Mouse (Mus musculus) c-Kit-positive CD71-positive TER-119-positive erythroid progenitor cells, embryonic 14.5 days (primary cell): ENCODE measurements around the gene Vmn1r2.
A peak's percentile ranks its signal among the peaks of the same experiment; 100 is the strongest.
"Not testable (repeated sequence)": the region's sequence is repeated elsewhere in the genome, so short reads cannot be mapped to it uniquely, and the experiment has no call there.

Experiments used
- DNase-seq: peaks from one replicate; pipeline ENCODE4 v3.0.0-alpha.2; 2013; ENCODE audit warnings: low spot score

The Vmn1r2 gene

DNA sequence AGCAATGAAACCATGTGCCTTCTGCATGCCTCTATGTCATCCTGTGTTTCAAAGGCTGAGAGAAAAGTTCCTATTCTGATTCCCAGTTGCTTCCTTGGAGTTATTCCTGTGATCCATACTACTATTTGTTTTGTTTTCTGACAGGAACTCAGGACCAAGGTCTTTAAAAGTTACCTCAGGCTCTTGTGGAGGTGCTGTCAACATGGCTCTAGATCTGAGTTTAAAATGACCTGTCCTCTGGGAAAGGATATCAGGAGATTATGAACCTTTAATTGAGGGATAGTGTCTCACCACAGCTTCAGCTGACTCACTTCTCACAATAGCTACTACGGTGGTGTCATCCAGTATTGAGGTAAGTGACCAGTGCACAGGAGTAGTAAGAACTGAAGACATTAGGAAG lies at the start of gene Vmn1r2:
Gene Vmn1r2 (plus strand): TSS at position 301 of the 400 bp plus-strand sequence.
- not testable (repeated sequence) for DNase-seq

DNA sequence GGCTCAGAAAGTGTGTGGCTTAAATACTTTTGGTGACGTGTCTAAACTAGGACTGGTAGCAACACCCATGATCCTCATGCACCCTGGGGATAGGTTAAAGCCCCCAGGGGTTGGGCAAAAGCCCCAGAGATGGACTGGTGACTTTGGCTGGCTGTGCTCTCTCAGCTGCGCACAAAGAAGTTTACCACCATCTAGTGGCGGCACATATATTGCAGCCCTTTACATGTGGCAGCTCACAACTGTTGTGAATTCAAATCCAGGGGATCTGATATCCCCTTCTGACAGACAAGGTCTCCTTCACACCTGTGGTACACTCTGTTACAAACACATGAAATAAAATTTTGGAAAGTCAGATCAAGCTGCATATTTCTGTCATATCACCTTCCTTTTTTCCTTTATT lies 19.2 kb upstream of the Vmn1r2 start:
- DNase-seq, result not testable (repeated sequence)

DNA sequence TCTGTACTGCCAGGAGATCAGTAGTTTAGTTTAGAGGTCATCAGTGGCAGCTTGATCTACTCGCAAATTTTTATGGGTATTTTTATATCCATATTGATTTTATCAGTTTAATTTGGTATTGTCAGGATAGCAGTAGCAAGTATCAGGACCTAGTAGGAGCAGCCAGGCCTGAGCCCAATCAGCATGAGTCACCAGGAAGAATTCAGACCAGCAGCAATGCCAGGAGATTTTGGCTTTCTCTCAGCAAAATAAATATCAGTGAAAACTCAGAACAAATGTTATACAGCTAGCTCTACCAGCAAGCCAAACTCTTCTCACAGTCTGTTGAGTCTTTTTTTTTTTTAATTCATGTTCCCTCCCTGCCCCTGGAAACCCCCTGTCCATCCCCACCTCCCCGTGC lies 13.8 kb upstream of the Vmn1r2 start:
- DNase-seq, result not testable (repeated sequence)

DNA sequence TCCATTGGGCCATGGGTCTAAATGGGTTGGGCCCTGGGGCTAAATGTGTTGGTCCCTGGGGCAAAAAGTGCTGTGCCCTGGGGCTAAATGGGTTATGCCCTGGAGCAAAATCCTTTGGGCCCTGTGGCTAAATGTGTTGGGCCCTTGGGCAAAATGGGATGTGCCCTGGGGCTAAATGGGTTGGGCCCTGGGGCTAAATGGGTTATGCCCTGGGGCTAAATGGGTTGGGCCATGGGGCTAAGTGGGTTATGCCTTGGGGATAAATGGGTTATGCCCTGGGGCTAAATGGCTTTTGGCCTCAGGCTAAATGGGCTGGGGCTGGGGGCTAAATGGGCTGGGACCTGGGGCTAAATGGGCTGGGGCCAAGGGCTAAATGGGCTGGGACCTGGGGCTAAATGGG lies 2.7 kb upstream of the Vmn1r2 start:
- DNase-seq, result not testable (repeated sequence)

DNA sequence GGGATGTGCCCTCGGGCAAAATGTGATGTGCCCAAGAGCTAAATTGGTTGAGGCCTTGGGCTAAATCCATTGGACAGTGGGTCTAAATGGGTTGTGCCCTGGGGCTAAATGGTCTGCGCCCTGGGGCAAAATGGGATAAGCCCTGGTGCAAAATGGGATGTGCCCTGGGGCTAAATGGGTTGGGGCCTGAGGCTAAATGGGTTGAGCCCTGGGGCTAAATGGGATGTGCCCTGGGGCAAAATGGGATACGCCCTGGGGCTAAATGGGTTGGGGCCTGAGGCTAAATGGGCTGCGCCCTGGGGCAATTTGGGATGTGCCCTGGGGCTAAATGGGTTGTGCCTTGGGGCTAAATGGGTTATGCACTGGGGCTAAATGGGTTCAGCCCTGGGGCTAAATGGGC lies 2.1 kb upstream of the Vmn1r2 start:
- no peak for DNase-seq

DNA sequence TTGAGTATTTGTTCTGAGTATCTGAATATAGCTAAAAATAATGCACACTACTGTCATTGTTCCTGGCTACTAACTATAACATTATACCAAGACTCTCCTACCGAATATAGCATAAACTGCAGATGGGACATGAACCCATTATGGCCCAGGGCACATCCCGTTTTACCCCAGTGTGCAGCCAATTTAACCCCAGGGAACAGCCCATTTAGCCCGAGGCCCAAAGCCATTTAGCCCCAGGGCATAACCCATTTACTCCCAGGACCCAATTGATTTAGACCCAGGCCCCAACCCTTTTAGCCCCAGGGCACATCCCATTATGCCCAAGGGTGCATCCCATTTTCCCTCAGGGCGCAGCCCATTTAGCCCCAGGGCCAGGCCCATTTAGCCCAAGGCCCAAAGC lies 7.5 kb downstream of the Vmn1r2 start:
- not testable (repeated sequence) for DNase-seq

DNA sequence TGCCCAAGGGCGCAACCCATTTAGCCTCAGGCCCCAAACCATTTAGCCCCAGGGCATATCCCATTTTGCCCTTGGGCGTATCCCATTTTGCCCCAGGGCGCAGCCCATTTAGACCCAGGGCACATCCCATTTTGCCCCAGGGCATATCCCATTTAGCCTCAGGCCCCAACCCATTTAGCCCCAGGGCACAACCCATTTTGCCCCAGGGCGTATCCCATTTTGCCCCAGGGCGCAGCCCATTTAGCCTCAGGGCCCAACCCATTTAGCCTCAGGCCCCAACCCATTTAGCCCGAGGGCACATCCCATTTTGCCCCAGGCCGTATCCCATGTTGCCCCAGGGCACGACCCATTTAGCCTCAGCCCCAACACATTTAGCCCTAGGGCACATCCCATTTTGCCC lies 8.6 kb downstream of the Vmn1r2 start:
- not testable (repeated sequence) for DNase-seq

DNA sequence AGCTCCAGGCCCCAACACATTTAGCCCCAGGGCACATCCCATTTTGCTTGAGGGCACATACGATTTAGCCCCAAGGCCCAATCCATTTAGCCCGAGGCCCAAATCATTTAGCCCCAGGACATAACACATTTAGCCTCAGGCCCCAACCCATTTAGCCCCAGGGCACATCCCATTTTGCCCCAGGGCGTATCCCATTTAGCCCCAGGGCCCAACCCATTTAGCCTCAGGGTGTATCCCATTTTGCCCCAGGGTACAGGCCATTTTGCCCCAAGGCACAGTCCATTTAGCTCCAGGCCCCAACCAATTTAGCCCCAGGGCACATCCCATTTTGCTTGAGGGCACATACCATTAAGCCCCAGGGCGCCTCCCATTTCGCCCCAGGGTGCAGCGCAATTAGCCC lies 9.1 kb downstream of the Vmn1r2 start:
- not testable (repeated sequence) for DNase-seq

DNA sequence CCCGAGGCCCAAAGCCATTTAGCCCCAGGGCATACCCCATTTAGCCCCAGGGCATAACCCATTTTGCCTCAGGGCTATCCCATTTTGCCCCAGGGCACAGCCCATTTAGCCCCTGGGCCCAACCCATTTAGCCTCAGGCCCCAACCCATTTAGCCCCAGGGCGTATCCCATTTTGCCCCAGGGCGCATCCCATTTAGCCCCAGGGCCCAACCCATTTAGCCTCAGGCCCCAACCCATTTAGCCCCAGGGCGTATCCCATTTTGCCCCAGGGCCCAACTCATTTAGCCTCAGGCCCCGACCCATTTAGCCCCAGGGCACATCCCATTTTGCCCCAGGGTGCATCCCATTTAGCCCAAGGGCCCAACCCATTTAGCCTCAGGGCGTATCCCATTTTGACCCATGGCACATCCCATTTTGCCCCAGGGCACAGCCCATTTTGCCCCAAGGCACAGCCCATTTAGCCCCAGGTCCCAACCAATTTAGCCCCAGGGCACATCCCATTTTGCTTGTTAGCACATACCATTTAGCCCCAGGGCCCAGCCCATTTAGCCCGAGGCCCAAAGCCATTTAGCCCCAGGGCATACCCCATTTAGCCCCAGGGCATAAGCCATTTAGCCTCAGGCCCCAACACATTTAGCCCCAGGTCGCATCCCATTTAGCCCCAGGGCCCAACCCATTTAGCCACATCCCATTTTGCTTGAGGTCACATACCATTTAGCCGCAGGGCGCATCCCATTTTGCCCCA lies 9.8 kb downstream of the Vmn1r2 start:
- DNase-seq, result not testable (repeated sequence)

DNA sequence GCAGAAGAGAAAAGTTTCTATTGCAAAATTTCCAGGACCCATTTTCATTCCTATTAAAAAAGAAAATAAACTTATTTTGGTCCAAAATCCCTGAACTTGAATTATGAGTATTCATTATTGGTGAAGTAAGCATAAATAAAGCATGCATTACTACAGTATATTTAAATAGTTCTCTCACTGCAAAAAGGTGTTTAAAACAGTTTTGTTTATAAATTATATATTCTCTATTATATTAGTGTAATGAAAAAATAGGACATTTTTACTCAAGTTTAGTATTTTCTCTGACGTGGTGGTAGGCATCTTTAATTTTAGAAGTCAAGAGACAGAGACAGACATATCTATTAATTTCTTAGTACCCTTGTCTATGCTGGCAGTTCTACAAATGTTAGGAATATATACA lies 18.1 kb downstream of the Vmn1r2 start, which contains the start of gene Vmn1r3:
Gene Vmn1r3 (minus strand): TSS at position 101 of the 400 bp plus-strand sequence.
- not testable (repeated sequence) for DNase-seq

DNA sequence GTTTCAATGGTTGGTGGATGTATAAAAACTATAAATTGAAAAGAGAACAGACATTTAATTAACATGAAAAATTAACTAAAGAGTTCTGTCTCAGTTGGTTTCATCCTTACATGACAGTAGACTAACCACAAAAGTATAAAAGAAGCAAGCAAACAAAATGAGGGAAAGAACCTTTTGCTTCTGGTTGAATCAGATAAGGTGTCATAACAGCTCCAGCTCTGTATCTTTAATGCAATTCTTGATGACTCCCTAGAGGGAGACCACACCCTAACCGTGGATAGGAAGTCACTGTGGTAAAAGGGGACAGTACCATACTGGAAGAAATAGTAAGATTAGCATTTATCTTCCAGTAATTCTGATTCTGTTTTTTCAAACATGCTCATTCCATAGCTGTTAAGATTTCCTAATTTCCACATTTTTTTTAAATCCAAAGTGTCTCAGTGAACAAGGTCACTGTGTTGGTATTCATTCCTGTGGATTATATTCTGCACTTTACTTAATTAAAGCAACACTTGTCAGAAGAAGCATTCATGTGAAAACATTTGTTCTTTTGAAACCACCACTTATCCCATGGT lies 42.6 kb downstream of the Vmn1r2 start:
- not testable (repeated sequence) for DNase-seq

DNA sequence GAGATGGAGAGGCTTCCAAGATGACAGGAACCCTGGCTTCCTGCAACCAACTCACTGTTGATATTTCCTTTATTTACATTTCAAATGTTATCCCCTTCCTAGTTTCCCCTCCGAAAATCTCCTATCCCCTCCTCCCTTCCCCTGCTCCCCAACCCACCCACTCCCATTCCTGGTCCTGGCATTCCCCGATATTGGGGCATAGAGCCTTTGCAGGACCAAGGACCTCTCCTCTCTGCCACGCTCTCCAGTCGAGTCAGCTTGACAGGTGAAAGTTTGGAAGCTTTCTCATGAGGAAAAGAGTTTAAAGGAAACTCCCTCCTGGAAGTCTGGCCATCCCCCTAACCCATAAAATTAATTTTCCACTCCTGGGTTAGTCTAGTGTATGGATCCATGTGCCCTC lies 46.2 kb downstream of the Vmn1r2 start:
- DNase-seq, result not testable (repeated sequence)

DNA sequence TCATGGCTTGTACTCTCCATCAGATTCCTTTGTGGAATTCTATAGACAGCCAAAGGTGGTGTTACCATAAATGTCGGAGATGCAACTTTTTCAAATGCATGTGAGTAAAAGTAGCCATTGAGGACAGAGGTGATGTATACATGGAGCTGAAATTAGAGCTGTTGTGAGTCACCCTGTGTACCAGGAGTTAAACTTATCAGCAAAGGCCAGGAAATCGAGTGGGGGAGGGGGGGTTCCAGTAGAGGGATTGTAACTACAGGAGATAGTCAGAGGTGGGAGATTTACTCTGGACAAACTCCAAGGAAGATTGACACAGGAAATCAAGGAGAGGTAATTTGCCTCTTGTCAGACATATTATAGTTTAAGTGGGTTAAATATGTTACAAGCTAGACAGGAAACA lies 49.3 kb downstream of the Vmn1r2 start:
- peak; percentile 51 for DNase-seq
